Mouse (Mus musculus) kidney, postnatal 4 days (tissue): ENCODE results near the gene Hspb8.

Source experiments
- DNase-seq, 2 experiments: peaks; one replicate each; pipeline ENCODE4 v3.0.0; 2021; ENCODE audit warnings: mixed read lengths in 2 of 2

Hspb8 gene

GRCm38 (mm10) chr5:116422699-116423201 lies at the start of gene Hspb8:
Gene Hspb8, minus strand, starts transcription at chr5:116422864.
- DNase-seq, result peak; percentile 82 to 85

- DNase-seq, result no peak
Observed at GRCm38 (mm10) chr5:116461354-116462042, 38.8 kb upstream of the Hspb8 start.

GRCm38 (mm10) chr5:116459970-116460369 lies 37.3 kb upstream of the Hspb8 start:
- no peak for DNase-seq

- no peak for DNase-seq
Observed at GRCm38 (mm10) chr5:116457791-116458190, 35.1 kb upstream of the Hspb8 start.

GRCm38 (mm10) chr5:116456796-116457515 lies 34.3 kb upstream of the Hspb8 start:
- peak in 1 of 2 experiments; percentile 15 for DNase-seq

GRCm38 (mm10) chr5:116453401-116453851 lies 30.8 kb upstream of the Hspb8 start:
- peak; percentile 83 to 86 for DNase-seq

GRCm38 (mm10) chr5:116450901-116451300 lies 28.2 kb upstream of the Hspb8 start:
- DNase-seq, result no peak

GRCm38 (mm10) chr5:116449522-116450225 lies 27.0 kb upstream of the Hspb8 start:
- no peak for DNase-seq

GRCm38 (mm10) chr5:116448409-116449191 lies 25.9 kb upstream of the Hspb8 start:
- peak; percentile 10 to 23 for DNase-seq

- DNase-seq, result no peak
Observed at GRCm38 (mm10) chr5:116447821-116448350, 25.2 kb upstream of the Hspb8 start.

- DNase-seq, result peak in 1 of 2 experiments; percentile 10
Observed at GRCm38 (mm10) chr5:116446552-116446951, 23.9 kb upstream of the Hspb8 start.

GRCm38 (mm10) chr5:116445634-116446367 lies 23.1 kb upstream of the Hspb8 start:
- DNase-seq, result no peak

- peak; percentile 34 to 36 for DNase-seq
Observed at GRCm38 (mm10) chr5:116444517-116444916, 21.9 kb upstream of the Hspb8 start.

- DNase-seq, result no peak
Observed at GRCm38 (mm10) chr5:116443459-116443940, 20.8 kb upstream of the Hspb8 start.

- DNase-seq, result no peak
Observed at GRCm38 (mm10) chr5:116442697-116443458, 20.2 kb upstream of the Hspb8 start.

- no peak for DNase-seq
Observed at GRCm38 (mm10) chr5:116440251-116440650, 17.6 kb upstream of the Hspb8 start.

GRCm38 (mm10) chr5:116438328-116438727 lies 15.7 kb upstream of the Hspb8 start:
- no peak for DNase-seq

- DNase-seq, result no peak
Observed at GRCm38 (mm10) chr5:116436117-116436516, 13.5 kb upstream of the Hspb8 start.

GRCm38 (mm10) chr5:116434976-116435850 lies 12.5 kb upstream of the Hspb8 start:
- DNase-seq, result no peak
